Mouse (Mus musculus): ENCODE results near the gene Bbc3.
A peak's percentile ranks its signal among the peaks of the same experiment; 100 is the strongest.

The Bbc3 gene

DNA sequence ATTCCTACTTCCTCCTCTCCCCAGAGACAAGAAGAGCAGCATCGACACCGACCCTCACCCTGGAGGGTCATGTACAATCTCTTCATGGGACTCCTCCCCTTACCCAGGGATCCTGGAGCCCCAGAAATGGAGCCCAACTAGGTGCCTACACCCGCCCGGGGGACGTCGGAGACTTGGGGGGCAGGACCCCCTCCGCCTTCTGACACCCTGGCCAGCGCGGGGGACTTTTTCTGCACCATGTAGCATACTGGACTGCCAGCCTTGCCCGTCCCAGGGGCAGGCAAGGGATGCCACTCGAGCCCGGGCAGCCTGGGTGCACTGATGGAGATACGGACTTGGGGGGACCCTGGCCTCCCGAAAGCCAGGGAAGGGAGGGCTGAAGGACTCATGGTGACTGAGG lies 8.9 kb downstream of the Bbc3 start:
- DNase-seq (ENCODE audit: low spot score): no peak

DNA sequence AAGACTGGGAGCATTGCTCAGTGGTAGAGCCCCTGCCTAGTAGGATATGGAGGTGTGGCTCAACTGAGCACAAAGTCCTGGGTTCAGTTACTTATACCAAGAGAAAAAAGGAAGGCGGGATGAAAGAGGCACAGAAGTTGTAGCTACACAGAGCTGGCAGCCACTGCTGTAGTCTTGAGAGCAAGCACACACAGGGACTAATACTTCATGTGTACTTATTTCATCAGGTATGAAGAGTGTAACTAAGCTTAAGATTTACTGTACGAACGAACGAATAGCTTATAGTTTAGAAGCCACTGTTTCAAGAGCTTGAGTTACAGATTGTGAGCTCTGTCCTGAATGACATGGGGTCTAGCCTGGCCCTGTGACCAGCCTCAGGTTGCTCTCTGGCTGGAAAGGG lies 11.0 kb downstream of the Bbc3 start:
- DNase-seq (ENCODE audit: low spot score): no peak

DNA sequence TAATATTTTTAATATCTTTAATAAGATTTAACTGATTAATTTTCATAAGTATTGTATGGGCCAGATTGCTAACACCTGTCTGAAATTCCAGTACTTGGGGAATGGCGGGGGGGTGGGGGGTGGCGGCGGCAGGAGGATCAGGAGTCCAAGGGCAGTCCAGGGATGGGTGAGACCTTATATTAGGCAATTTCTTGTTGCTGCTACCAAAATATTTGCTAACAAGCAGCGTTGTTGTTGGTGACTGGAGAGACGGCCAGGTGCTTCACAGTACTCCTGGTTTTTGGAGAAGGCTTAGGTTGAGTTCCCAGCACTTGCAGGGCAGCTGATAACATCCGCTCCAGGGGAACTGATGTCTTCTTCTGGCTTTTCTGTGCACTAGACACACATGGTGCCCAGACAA lies 12.3 kb downstream of the Bbc3 start:
- no peak for DNase-seq (ENCODE audit: low spot score)

DNA sequence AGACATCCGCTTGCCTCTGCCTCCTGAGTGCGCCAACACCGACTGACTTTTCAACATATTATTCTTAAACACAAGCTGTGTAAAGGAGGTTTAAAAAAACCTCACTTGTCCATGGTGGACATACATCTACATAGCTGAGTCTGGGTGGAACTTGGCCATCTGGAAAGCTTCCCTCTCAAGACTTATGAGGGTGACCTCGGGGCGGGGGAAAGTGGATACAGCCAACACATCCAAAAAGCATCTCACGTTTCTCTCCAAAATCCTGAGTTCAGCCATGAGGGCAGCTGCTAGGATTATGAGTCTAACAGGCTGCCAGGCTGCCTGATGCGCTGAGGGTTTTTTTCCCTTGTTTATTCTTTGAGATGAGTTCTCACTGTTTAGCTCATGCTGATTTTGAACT lies 16.5 kb downstream of the Bbc3 start:
- no peak for DNase-seq (ENCODE audit: low spot score)

DNA sequence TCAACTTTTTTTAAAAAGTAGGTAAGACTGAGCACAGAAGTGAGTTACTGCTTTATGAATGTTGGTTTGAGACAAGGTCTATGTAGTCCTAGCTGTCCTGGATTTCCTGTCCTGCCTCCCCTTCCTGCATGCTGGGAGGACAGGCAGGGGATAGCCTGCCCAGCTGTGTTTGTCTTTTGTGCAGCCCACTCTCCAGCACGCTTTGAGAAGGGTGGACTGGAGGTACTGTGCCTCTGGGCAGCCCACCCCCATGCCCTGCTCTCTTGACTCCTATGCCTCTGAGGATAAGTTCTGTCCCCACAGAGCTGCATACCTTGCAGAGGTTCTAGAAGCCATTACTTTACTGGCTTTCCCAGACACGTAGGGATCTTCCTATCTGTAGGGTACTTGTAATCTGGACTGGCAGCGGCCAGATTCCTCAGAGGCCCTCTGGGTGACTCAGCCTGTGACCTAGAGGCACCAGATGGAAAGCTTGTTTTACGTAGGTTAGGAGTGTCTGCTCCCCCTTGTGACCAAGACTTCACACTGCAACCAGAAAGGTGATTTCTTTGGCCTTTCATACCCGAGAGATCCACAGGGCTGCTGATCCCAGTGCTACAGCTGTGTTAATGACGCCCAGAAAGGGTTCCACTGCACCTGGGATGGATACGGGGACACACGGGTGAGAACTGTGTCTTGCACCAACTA lies 17.9 kb downstream of the Bbc3 start:
- DNase-seq (ENCODE audit: low spot score): peak; percentile 33

DNA sequence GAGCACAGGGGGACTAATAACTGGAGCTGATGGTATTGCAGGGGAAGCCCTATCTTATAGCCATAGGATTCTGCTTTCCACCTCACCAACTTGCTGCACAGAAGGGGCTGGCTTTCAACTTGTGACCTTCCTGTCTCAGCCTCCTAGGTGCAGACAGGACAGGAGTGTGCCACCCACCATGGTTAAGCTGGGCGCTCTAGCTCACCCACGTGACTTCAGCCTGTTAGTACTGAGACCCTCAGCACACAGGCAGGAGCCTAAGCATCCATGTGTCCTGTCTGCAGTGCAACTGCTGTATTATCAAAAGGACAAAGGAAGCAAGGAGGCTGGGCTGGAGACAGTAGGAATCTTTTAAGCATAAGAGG lies 18.4 kb downstream of the Bbc3 start:
- DNase-seq (ENCODE audit: low spot score): no peak

DNA sequence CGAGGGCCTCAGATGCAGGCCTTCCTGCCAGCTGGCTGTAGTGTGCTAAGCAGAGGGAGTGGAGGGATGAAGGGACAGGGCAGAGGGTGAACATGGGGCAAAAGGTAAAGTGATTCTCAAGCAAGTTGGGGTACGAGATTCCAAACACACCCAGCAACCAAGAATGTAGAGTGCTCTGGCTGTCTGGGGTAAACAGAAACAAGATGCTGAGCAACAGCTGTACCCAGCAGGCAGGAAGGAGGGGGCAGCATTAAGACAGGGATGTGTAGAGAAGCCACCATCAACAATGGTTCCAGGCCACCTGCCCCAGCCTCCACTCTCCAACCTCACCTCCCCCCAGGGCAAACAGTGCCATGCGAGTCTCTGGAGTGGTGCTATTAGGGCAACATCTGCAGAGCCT lies 21.0 kb downstream of the Bbc3 start:
- DNase-seq (ENCODE audit: low spot score): no peak

DNA sequence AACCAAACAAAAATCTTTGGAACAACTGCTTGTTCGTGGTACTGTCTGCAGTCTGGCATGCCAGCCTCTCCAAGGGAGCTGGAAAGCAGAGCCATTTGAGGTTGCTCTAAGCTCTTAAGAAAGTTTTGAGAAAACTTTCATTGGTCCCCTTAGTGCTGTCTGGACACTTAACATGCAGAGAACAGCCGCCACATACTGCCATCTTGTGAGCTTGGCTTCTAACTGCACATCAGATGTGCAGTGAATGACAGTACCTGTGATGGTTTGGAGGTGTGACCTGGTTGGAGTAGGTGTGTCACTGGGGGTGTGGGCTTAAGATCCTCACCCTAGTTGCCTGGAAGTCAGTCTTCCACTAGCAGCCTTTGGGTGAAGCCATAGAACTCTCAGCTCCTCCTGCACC lies 29.5 kb downstream of the Bbc3 start:
- DNase-seq (ENCODE audit: low spot score): no peak

DNA sequence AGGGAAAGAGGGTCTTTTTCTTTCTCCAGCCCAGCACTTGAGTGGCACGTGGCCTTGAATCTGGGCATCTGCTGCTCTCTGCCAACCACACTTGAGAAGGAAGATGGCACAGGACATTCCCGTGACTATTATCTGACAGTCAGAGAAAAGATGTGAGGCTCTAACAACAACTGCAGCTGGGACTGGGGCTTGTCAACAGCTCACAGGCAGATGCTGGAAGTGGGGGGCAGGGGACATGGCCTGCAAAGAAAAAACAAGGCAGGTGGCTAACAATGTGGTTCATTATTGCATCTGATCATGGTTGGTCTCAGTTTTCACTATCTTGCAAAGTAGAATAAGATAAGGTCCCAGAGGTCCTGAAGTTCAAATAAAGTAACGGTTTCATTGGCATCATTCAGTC lies 36.4 kb downstream of the Bbc3 start:
- DNase-seq (ENCODE audit: low spot score): no peak

DNA sequence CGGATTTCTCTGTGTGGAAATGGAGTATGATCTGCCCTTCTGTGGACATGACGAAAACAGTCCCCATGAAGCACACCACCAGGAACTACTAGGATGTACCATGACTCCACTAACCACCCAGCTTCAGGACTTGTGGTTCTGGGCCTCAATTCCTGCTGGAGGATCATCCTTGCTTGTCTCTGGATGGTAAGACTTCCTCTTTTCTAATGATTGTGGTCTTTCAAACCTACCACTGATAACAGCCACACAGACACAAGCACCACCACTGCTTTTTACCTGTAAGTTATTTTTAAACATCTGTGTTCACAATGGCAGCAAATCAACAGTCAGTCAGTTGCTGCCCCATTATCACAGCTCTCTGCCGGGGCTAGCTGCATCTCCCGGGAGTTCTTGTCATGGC lies 37.1 kb downstream of the Bbc3 start:
- no peak for DNase-seq (ENCODE audit: low spot score)

DNA sequence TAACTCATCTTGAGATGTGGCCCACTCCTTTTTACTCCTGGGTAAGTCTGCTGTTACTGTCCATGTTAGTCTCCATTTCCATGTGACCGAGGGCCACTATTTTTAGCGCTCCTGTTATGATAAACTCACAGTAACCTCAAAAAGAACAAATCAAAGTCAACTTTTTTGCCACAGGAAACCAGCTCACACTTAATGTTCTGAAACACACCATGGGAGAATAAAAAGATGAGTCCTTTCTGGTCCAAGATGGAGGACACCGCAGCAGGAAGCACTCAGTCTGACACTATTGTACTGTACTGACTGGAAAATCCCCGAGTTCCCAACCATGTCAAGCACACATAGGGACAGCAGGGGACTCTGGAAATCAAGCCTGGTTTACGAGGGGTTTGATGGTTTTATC lies 41.8 kb downstream of the Bbc3 start:
- no peak for DNase-seq (ENCODE audit: low spot score)

DNA sequence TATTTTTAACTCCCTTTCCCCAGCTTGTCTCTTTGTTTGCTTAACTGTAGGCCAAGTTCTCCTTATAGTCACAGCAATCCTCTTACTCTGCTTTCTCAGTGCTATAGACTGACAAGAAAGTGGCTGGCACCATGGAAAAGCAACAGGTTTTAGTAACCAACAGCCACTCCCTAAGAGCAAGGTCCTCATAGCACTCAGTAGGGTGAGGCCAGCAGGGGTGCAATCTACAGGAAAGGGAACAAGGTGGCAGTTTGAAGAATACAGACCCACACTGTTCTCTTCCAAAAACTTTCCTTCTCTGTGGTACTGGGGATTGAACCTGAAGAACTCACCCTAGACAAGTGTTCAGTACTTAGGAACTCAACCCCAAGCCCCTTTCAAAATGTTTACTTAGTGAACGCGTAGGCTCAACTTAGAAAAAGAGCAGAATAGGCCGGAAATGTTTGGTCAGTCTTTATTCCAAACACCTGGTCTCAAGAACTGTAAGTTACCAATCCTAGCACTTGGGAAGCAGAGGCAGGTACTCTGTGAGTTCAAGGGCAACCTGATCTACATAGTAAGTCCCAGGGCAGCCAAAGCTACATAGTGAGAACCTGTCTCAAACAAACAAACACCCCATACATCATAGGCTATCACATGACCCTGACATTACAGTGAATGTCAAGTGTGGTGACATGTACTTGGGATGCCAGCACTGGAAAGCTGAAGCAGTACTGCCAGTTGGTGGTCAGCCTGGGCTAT lies 47.8 kb downstream of the Bbc3 start:
- DNase-seq (ENCODE audit: low spot score): no peak

DNA sequence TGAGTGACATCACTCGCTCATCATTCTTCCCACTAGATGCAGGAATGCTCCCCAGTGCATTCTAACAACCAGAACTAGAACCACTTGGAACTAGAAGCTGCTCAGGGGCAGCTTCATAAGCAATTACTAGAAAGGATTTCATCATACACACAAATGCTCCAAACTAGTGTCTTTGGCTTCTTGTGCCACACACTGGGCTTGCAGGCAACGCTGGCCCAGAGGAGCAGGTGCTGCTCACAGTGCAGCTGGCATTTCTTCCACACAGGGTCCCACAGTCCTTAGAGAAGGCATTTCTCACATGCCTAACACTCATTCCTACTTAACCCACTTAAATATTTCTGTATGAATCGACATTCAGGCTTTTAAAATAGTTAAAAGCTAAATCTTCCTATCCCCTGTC lies 49.4 kb downstream of the Bbc3 start:
- no peak for DNase-seq (ENCODE audit: low spot score)

DNA sequence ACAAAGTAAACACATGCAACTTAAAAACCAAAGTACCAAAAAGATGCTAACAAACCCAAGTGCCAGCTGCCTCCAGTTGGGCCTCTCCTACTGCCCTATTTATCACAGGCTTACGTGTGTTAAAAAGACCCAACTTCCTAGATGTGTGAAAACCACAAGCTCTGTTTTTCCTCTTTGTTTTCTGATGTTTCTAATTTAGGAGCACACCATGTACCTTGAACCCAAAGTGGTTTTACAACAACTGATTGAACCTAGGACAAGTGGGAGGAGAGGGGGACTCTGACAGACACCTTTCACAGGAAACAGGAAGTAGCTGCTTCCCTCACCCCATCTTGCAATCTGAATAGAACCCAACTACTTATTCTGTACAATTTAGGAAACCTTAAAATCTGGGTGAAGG lies 56.1 kb downstream of the Bbc3 start:
- DNase-seq (ENCODE audit: low spot score): no peak

DNA sequence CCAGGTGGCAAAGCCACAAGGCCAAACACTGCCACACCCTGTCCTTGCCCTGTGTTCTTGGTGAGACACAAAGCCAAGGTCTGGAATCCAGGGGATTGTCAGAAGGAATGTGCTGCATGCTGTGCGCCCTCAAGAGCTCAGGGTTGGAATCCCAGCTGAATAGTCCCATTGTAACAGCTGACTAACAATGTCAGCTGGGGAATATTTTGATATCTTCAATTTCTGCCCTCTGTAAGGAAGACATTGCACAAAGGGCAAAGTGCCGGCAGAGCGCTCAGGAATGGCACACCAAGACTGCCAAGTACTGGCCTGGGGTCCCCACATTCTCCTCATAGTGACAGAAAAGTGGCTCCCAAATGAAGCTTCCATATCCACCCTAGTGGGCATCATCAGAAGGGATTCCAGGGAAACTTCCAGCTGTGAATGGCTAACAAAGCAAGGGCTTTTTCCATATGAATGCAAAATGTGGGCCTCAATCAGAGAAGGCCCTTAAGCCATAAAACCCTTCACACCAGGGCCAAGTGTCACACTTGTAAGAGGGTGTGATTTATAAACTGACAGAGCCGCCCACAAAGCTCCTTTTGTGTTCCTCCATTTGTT lies 56.8 kb downstream of the Bbc3 start:
- no peak for DNase-seq (ENCODE audit: low spot score)

DNA sequence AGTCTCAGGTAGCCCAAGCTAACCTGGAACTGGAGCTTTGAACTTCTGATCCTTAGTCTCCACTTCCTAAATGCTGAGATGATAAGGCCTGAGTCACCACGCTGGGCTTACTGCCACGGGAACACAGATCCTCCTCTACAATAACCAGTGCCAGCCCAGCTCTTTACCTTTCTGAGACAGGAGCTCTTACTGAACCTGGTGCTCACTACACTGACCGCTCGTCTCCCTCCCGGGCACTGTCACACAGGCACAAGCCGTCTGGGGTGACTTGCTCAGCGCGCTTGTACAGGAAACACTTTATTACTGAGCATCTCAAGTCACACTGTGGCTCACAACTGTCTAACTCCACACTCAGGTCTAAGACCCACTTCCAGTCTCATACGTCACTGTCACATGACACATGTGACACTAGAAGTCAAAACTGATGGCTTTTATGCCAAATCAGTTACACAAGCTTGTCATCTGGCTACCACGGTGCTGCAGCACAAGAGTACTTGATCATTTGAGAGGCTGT lies 58.0 kb downstream of the Bbc3 start:
- DNase-seq (ENCODE audit: low spot score): no peak

DNA sequence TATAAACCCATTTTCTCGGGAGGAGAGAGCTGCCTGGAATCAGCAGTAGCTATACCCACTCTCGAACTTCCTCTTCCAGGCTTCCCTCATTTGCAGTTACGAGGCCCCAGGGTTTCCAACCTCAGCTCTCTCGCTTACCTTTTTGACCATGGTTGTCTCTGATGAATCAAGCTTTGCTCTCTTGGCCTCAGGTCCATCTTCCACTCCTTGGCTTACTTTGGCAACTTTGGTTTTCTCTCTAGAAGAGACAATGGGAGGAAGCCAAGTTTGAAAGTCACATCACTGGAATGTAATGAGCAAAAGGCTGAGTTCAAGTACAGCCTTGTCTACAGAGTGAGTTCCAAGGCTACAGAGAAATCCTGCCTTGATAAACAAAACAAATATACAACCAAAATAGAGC lies 58.5 kb downstream of the Bbc3 start:
- no peak for DNase-seq (ENCODE audit: low spot score)

All from urinary bladder, postnatal 25 days (tissue).